Mouse (Mus musculus): ENCODE results near the gene Lrrc10.

The Lrrc10 gene

DNA sequence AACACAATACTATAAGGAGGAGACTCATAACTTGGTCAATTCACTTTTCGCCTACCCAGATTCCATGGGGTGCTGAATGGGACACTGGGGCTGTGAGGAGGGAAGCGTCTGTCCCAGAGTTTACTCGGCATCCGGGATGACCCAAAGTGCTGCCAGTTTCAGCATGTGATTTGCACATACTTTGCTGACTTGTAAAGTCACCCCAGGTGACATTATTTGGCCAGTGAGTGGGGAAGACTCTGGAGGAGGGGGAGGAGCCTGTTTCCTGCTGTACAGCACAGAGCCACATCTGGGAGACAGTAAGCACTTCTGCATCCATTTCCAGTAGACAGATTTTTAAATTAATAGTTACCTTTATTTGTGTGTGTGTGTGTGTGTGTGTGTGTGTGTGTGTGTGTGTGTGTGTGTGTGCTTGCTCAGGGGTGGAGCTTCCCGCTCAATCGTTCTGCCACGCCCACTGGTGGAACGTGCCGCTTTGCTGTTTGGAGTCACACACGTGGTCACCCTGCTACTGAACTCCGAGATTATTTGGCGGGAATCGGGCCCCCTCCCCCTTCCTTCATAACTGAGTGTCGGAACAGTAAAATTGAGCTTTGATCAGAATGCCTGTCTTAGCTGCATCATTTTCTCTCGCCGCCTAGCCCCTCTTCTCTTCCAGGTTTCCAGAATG lies 1.5 kb upstream of the Lrrc10 start:
- peak; percentile 18 for DNase-seq (ENCODE audit: low read depth)

DNA sequence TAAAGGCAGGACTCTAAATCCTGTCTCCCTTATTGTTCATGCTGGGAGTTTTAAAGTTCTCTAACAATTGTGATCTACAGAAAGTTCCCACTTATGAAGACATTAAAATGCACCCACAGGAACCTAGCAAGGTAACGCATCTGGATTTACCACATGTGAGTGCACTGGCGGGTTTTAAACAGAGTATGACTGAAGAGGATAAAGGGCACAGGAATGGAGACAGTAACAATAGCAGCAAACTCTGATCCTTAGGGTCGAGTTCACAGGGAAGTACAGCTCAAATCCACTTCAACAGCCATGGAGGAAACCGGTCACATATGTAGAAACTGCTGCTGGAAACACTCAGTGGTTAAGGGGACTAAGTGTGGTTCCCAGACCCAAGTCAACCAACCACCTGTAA lies 4.1 kb downstream of the Lrrc10 start:
- no peak for DNase-seq (ENCODE audit: low read depth)

DNA sequence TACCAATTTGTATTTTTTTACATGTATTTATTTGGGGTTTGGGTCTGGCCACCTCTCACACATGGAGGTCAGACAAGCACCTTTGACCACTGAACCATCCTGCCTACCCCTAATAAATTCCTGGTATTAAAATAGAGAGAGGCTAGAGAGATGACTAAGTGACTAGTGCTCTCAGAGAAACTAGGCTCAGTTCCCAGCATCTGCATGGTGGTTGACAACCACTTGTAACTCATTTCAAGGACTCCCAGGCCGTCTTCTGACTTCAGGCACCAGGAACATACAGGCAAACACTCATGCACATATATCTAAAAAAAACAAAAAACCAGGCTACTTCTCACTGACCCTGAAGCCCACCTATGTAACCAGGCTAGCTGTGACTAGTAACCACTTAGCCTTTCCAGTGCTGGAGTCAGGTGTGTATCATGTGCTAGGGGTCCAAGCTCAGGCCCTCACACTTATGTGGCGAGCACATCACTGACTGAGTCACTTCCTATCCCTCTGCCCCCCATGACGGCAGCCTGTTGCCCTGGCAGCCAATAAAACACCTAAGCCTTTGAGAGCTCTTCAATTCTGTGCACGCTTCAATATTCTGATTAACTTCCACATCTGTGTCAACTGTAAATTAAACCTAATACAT lies 4.9 kb downstream of the Lrrc10 start:
- peak; percentile 36 for DNase-seq (ENCODE audit: low read depth)

DNA sequence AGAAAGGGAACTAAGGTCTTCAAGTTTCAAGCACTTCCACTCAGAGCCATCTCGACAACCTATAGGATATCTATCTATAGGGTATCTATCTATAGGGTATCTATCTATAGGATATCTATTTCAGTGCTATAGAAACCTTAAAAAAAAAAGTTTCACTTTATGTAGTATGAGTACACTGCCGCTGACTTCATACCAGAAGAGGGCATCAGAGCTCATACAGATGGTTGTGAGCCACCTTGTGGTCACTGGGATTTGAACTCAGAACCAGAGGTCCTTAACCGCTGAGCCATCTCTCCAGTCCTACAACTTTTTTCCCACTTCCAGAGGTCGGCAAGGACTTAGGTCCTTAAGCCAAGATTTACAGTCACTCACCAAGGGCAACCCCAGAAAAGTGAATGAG lies 10.5 kb downstream of the Lrrc10 start:
- peak; percentile 43 for DNase-seq (ENCODE audit: low read depth)

DNA sequence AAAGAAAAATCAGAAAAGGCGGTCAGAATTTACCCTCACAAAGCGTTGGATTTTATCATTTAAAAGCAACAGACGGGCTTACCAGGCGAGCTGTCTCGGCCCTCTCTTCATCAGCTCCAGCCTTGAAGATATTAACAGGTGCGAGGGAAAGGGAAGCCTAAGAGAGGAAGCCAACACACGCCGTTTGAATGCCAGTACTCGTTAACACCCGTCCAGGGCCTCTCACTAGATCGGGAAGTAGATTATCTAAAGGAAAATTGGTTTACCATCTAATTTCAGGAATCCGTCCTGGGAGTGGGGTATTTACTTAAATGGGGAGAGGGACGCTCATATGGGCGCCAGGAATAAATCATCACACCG lies 17.7 kb downstream of the Lrrc10 start:
- no peak for DNase-seq (ENCODE audit: low read depth)

DNA sequence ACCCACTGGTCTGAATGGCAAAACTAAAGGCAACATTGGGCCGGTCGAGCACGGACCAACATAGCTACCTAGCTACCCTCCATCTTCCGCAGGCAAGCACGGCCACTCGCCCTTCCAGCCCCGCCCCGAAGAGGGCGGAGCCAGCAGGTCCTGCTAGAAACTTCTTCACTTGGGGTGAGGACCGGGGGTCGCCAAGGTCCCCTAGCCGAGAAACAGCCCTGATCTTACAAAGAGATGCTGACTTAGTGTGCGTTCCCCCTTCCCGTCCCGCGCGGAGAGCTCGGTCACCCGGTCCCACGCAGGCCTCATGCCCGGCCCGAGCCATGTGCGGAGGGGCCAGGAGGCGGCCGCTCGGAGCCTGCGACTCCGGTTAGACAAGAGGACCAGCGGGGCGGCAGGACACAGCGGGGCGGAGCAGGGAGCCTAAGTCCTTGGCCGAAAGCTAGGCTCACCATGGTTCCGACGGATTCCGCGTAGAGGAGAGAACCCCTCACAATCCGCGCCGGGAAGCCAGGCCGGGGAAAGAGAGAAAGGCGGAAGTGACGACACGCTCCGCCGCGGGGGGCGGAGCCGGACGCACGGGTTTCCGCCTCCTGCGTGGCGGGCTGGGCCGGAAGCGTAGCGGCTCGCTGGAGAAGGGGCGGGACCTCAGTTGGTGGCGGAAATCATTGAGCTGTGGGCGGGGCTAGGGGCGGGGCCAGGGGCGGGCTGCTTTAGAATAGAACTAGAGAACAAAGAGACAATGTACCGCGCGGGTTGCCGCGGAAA lies 18.3 kb downstream of the Lrrc10 start, which contains the start of gene Cct2:
TSS of gene Cct2 (minus strand) at position 561 of the 768 bp plus-strand sequence.
- DNase-seq (ENCODE audit: low read depth): peak; percentile 100

DNA sequence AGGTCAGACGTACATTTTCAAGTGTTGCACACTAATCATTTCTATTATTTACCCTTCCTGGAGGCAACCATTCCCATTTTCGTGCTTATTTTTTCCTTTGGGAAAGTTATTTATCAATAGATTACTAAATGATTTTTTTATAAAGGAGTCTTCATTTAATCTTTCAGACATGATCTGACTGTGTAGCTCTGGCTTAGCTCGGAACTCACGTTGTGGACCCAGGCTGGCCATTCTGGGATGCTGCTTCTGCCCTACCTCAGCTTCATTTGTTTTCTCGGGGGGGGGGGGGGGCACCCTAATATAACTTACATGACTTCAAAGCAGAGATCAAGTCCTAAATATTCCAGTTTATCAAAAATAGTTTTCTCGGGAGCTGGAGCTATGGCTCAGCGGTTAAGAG lies 18.9 kb downstream of the Lrrc10 start:
- DNase-seq (ENCODE audit: low read depth): peak; percentile 49

DNA sequence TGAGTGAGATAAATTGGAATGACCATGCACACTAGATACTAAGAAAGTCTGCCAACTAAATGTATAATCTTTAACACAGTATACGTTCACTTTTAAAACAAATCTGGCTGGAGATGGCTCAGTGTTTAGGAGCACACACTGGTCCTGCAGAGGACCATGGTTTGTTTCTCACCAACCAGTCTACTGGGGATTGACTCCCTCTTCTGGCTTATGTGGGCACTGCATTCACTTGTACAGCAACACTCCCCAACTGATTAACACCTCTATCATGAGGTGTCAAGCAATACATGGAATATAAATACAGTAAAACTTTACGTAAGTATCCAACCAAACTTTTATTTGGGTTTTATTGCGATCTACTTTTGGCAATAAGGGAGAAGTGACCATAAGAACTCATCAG lies 24.0 kb downstream of the Lrrc10 start:
- peak; percentile 34 for DNase-seq (ENCODE audit: low read depth)

DNA sequence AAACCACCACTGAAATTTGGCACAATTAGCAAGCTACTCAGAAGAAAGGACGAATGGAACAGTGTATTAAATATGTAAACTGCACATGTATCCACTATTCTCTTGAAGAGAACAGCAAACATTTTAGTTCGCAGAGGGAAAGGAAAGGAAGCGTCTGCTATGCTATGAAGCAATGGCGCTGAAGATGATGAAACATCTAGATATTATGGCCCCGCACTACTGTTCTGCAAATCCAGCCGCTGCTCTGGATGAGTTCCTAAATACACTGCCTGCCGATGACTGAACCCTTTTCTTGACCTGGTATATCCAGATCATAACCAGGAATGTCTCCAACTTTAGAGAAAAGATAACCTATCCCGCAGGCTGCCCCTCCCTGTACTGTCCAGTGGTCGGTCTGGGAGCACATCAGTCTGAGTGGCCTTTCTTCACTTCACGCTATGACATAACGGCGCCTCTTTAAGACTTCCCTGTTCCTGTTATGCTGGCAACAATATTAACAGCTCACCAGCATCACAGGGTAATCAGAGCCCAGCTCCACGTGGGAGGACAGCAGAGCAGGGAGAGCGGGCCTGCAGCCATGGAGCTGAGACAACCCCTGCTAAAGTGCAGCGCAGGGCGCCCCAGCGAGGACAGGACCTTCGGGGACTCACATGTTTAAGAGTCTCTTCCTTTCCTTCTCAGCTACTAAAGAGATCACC lies 27.2 kb downstream of the Lrrc10 start:
- DNase-seq (ENCODE audit: low read depth): no peak

DNA sequence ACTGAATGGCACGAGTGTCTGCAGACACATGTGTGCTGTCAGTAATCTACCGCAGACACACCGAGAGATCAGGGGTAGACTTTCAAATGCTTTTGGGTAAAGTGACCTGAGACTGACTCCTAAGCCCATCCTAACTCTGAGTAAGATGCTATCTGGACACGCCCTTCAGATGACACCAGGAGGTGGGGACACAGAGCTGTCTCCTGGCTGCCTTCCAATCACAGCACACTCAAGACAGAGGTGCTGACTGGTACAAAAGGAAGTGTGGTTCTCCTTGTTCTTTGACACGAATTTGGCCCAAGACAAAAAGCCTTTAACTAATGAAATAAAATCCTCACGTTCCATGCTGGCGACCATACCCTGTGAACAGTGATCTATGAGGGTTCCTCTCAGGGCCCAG lies 28.0 kb downstream of the Lrrc10 start:
- DNase-seq (ENCODE audit: low read depth): no peak

DNA sequence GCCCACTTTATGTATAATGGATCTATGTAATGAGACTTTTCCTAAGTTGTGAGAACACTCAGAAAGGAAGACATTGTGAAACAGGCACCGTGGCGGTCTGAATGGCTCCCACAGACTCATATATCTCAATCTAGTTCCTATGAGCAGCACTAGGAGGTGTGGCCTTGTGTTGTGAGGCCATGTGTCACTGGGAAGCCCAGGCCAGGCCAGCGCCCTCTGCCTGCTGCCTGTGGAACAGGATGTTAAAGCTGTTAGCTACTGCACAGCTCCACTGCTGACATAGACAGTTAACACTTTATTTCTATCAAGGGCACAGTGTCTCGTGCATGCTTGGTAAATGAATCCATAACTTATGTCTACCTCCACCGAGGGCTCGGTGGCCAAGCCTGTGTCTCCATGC lies 33.1 kb downstream of the Lrrc10 start:
- DNase-seq (ENCODE audit: low read depth): peak; percentile 58

DNA sequence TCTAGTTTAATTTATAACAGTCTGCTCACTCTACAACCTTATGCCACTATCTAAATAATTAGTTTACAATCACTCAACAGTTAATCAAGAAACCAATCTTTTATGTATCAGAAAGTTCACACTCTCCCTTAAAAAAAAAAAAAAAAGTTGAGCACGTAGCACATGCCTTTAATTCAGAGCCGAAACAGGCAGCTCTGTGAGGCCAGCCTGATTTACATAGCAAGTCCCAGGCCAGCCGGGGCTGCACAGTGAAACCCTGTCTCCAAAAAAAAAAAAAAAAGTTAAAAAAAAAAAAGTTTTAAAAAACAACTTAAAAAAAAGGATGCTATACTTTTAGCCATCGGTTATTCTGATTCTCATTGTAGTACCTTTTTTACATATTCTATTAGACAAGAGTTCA lies 36.2 kb downstream of the Lrrc10 start:
- DNase-seq (ENCODE audit: low read depth): no peak

DNA sequence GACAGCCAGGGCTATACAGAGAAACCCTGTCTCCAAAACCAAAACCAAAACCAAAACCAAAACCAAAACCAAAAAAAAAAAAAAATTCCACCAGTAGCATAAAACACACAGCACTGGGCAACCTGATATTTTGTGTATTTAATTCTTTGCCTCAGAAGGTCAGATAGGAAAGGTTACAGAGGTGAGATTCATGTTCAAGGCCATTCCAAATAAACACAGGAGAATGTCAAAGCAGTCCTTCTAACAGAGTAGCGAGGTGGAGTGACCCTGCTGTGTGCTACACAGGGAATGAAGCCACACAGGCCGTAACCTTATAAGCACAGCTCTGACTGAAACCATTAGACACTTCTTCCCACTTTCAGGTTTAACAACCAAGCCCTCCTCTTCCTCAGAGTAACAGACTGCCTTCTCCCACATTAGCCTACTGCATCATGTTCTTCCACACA lies 36.8 kb downstream of the Lrrc10 start:
- DNase-seq (ENCODE audit: low read depth): no peak

DNA sequence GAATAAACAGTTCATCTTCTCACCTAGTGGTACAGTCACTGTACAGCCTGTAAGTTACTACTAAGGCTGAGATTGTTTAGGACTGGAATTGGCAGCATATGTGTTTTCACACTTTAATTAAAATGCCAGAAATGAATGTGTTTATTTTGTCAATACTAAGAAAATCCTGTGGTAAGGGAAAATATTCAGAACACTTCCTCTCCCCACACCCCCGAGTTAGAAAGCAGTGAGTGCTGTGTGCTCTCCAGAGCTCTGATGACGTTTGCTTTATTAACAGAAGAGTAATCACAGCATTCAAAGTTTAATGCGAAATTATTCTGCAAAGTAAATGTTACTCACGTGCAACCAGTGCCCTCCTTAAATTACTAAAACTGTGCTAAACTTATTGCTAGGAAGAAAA lies 44.5 kb downstream of the Lrrc10 start:
- no peak for DNase-seq (ENCODE audit: low read depth)

DNA sequence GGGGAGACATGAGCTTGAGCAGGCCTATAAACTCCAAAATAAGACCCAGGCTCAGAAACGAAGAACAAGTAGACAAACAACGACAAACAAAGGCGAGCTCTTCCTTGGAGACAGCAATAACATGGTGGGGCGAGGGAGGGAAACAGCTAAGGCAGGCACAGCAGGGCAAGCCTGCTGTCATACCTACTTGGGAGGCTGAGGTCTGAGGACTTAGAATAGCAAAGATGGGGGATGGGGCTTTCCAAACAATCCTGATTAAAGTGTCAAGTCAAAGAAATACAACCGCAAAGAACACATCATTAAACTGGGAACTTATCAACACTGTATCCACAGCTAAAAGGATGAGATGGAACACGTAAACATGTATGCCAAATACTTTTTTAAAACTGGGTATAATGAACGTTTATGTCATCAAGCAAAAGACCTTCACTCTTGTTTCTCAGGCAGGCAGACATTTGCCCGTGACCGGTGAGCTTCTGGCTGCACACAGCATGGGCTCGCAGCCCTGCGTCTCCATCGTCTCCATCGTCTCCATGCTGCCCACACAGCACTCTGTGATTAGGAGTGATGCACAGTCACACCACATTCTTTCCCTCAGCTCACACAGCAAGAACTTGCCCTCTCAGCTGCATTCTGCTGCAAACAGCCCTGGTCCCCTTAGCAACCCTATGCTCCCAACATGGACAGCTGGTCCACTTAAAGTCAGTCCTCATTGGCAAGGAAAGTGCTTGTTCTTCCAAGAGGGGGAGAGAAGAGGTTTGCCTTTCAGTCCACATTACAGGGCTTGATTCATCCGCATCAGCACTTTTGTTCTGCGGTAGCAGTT lies 49.6 kb downstream of the Lrrc10 start:
- DNase-seq (ENCODE audit: low read depth): peak; percentile 28

DNA sequence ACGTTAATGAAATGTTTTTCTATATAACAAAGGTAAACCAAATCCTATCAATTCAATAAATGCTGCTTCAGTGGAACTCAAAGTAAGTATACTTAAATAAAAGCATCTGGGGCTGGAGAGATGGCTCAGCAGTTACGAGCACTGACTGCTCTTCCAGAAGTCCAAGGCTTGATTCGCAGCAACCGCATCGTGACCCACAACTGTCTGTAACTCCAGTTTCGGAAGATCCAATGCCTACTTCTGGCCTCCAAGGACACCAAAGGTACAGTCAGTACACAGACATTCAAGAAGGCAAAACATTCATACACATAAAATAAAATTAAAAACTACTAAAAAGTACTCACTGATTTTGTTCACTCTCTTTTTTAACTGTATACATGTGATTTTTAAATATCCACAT lies 51.0 kb downstream of the Lrrc10 start:
- no peak for DNase-seq (ENCODE audit: low read depth)

Measured in NIH3T3 (cell line).